Comparison of ENCODE assay signal across 29 mouse cellular contexts in the genomic region with DNA sequence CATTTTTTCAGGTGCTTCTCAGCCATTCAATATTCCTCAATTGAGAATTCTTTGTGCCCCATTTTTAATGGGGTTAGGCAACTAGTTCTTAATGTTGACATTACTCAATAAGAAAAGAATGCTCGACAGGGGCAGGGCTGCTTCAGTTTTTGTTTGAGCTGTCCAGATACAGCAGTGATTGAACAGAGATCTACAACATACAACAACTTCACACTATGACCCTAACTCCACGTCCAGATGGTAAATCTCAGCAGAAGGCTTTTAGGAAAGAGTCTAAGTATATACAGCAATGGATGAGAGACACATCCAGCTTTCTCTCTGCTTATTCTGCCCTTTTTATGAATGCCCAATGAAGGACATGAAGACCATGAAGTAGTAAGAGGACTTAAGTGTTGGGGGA.
DNase-seq lines count a peak whose midpoint lies in the region; ATAC-seq and TF ChIP-seq lines count a peak whose summit lies in the region.
"Had no signal": no experiment of that assay in that cellular context is flagged by ENCODE, and none has a peak within 500 bp of the region (broad histone marks: within the 10 kb centered on the region; RNA-seq: fewer than 3 reads in every experiment).

No protein-coding gene starts in this region.

- H3K4me3 ChIP-seq in lung, embryonic 15.5 days = no peak overlapping the region
- H3K4me3 ChIP-seq in lung, postnatal 0 days (ENCODE audit: low read depth, low read length) = no peak overlapping the region
- H3K4me3 ChIP-seq: embryonic facial prominence, embryonic 12.5 days; embryonic facial prominence, embryonic 15.5 days; forebrain, embryonic 12.5 days; heart, adult 2 months; heart, embryonic 10.5 days; heart, embryonic 13.5 days had no signal

- no peaks in the 10 kb centered on the region for H3K36me3 ChIP-seq in lung, embryonic 15.5 days
- no peaks in the 10 kb centered on the region for H3K36me3 ChIP-seq in lung, postnatal 0 days (ENCODE audit: insufficient read depth, low read length)
- H3K36me3 ChIP-seq: embryonic facial prominence, embryonic 12.5 days; embryonic facial prominence, embryonic 15.5 days; forebrain, embryonic 12.5 days; G1E; heart, embryonic 10.5 days; heart, embryonic 13.5 days had no signal

- H3K4me1 ChIP-seq in lung, embryonic 15.5 days = peaks cover 12% of the 10 kb centered on the region
- H3K4me1 ChIP-seq in lung, postnatal 0 days (ENCODE audit: insufficient read depth, low read depth, low read length) = peaks cover 3% of the 10 kb centered on the region; the same call in 1 of the 2 replicates
- H3K4me1 ChIP-seq: embryonic facial prominence, embryonic 12.5 days; forebrain, embryonic 12.5 days; heart, embryonic 10.5 days had no signal

- H3K27ac ChIP-seq in lung, embryonic 15.5 days = no peak overlapping the region
- no peak overlapping the region for H3K27ac ChIP-seq in lung, postnatal 0 days (ENCODE audit: low read length)
- H3K27ac ChIP-seq: embryonic facial prominence, embryonic 12.5 days; embryonic facial prominence, embryonic 15.5 days; forebrain, embryonic 12.5 days; heart, adult 2 months; heart, embryonic 10.5 days; heart, embryonic 13.5 days; hindbrain, embryonic 14.5 days; hindbrain, postnatal 0 days had no signal

- no peaks in the 10 kb centered on the region for H3K27me3 ChIP-seq in lung, embryonic 15.5 days
- no peaks in the 10 kb centered on the region for H3K27me3 ChIP-seq in lung, postnatal 0 days (replicated peaks; ENCODE audit: insufficient read depth, low read length)
- H3K27me3 ChIP-seq: CH12.LX; embryonic facial prominence, embryonic 12.5 days; embryonic facial prominence, embryonic 15.5 days; forebrain, embryonic 12.5 days; heart, embryonic 13.5 days had no signal

- TF ChIP-seq CTCF in lung, postnatal 0 days (IDR thresholded peaks at IDR 0.05) = no peak

- no peak overlapping the region for H3K4me2 ChIP-seq in lung, embryonic 15.5 days
- no peak overlapping the region for H3K4me2 ChIP-seq in lung, postnatal 0 days (replicated peaks; ENCODE audit: low read depth, low read length)
- H3K4me2 ChIP-seq: embryonic facial prominence, embryonic 12.5 days; embryonic facial prominence, embryonic 15.5 days; forebrain, embryonic 12.5 days; heart, embryonic 13.5 days; hindbrain, embryonic 14.5 days had no signal

- peak; percentile 82 for ATAC-seq in lung, embryonic 15.5 days (ENCODE audit: borderline replicate concordance, extremely low read depth, low FRiP score, low TSS enrichment)
- ATAC-seq in lung, postnatal 0 days = peak; percentile 82
- ATAC-seq: activated CD4-positive, CD25-positive, alpha-beta regulatory T cell, adult 4 months; forebrain, embryonic 16.5 days; hindbrain, postnatal 0 days had no signal

- H3K9ac ChIP-seq in lung, embryonic 15.5 days = no peak overlapping the region
- no peak overlapping the region for H3K9ac ChIP-seq in lung, postnatal 0 days (replicated peaks; ENCODE audit: low read depth)
- H3K9ac ChIP-seq: embryonic facial prominence, embryonic 12.5 days; embryonic facial prominence, embryonic 15.5 days; forebrain, embryonic 12.5 days; heart, embryonic 13.5 days; hindbrain, embryonic 14.5 days had no signal

- no peaks in the 10 kb centered on the region for H3K9me3 ChIP-seq in lung, embryonic 15.5 days
- H3K9me3 ChIP-seq in lung, postnatal 0 days (ENCODE audit: low read length) = no peaks in the 10 kb centered on the region
- H3K9me3 ChIP-seq: embryonic facial prominence, embryonic 12.5 days; embryonic facial prominence, embryonic 15.5 days; forebrain, embryonic 12.5 days; G1E; heart, embryonic 10.5 days; heart, embryonic 13.5 days had no signal

- WGBS in lung, embryonic 15.5 days = 8% methylated on average over 2 of the region's 2 CpGs
- 6% methylated on average over 2 of the region's 2 CpGs for WGBS in lung, postnatal 0 days

- no peak for TF ChIP-seq EP300 in lung, postnatal 0 days (IDR thresholded peaks at IDR 0.05)

- DNase-seq in lung, postnatal 14 days = no peak
- DNase-seq in Muller cell, postnatal 12 days (ENCODE audit: inconsistent ontology term) = peak; percentile 12
- DNase-seq in lung, postnatal 0 days (ENCODE audit: low spot score) = peak; percentile 81
- peak; percentile 44 for DNase-seq in lung, postnatal 36 days
- no peak for DNase-seq in spleen, postnatal 14 days (ENCODE audit: low spot score in 2 of 2)
- DNase-seq in urinary bladder, adult 2 months (ENCODE audit: low spot score) = no peak
- DNase-seq: adrenal gland, adult 8-10 months; adrenal gland, postnatal 25 days; B cell, adult 2 months; cerebellum, adult 11-12 months; cerebellum, adult 8-10 months; cerebellum, postnatal 25 days; gastrocnemius, postnatal 10 days; gastrocnemius, postnatal 36 days; heart, adult 2 months; heart, postnatal 14 days; heart, postnatal 4 days had no signal

Comparison
In these comparisons a context has a peak if more than half of its experiments do, and no peak if none do; other contexts are left out.
1. DNase-seq: peak in Muller cell, postnatal 12 days (single experiment), lung, postnatal 0 days (single experiment) and lung, postnatal 36 days (single experiment); none in lung, postnatal 14 days (single experiment), spleen, postnatal 14 days (0 of 2) and urinary bladder, adult 2 months (single experiment).